Comparison of ENCODE assay signal across 16 mouse cellular contexts in the genomic region with DNA sequence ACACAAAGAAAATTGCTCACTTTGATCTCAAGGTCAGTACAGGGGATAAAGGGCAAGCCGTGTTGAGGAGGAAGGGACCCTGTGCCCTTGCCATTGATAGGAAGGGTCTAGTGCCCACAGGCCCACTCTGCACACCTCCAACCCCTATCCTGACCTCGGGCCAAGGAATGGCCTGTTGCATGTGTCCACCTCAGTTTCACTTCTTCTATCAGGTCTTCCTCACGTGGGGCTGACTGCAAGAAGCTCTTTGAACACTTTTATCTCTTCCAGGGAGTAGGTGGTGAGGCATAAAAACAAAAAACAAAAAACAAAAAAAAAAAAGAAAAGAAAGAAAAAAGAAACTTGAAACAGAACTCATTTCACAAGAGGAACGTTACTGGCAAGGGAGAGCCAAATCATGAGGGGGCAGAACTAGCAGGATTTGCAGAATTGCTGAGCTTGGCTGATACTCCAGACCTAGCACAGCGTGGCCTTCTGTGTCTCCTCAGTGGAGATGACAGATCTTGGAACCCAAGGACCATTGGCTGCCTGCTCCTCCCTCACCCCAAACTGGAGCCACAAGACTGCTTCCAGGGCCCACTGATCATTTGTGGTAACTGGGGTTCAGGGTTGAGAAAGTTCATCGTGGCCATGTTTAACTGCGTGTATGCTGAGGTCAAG.
DNase-seq lines count a peak whose midpoint lies in the region; ATAC-seq and TF ChIP-seq lines count a peak whose summit lies in the region.
"Had no signal": no experiment of that assay in that cellular context is flagged by ENCODE, and none has a peak within 500 bp of the region (broad histone marks: within the 10 kb centered on the region; RNA-seq: fewer than 3 reads in every experiment).

No protein-coding gene starts in this region.

- no peak for ATAC-seq in cerebellum, adult (ENCODE audit: insufficient number of reproducible peaks, low FRiP score, low TSS enrichment)
- ATAC-seq: inflammation-experienced regulatory T-cells, adult 6 months had no signal

- peak; percentile 22 to 34 for DNase-seq in cerebellum, postnatal 10 days
- DNase-seq in kidney, adult 2 months: peak; percentile 41
- DNase-seq in kidney, adult 9 months: no peak
- DNase-seq in 416B (ENCODE audit: low read depth): peak; percentile 17
- DNase-seq in heart, postnatal 25 days (ENCODE audit: low spot score): peak; percentile 29
- no peak for DNase-seq in thymus, adult 18-20 months
- no peak for DNase-seq in Muller cell, postnatal 12 days (ENCODE audit: inconsistent ontology term)
- DNase-seq: gastrocnemius, postnatal 14 days; liver; lung, postnatal 36 days; retina, postnatal 1 day; thymus, postnatal 25 days had no signal

- TF ChIP-seq POLR2A in kidney, adult 2 months (IDR thresholded peaks at IDR 0.05; ENCODE audit: low read depth, low read length): no peak

- intact Hi-C loops in heart, postnatal 25 days (cut with DNase I): no loop called here

- TF ChIP-seq CTCF in kidney, adult 2 months (conservative IDR thresholded peaks at IDR 0.05; ENCODE audit: insufficient read depth, insufficient read length, low read depth, low read length): no peak

- H3K36me3 ChIP-seq in kidney, adult 2 months (ENCODE audit: control insufficient read depth, insufficient read depth, low read length): no peaks in the 10 kb centered on the region
- H3K36me3 ChIP-seq: embryonic facial prominence, embryonic 12.5 days; stomach, embryonic 15.5 days had no signal

- 73% methylated on average over 7 of the region's 7 CpGs for WGBS in kidney, adult 2 months

- no peaks in the 10 kb centered on the region for H3K4me1 ChIP-seq in kidney, adult 2 months (ENCODE audit: control insufficient read depth, insufficient read depth, low read length)
- H3K4me1 ChIP-seq: embryonic facial prominence, embryonic 12.5 days; stomach, embryonic 15.5 days had no signal

- H3K27me3 ChIP-seq in kidney, adult 2 months (replicated peaks; ENCODE audit: control insufficient read depth, insufficient read depth, low read length): no peaks in the 10 kb centered on the region
- H3K27me3 ChIP-seq: embryonic facial prominence, embryonic 12.5 days; stomach, embryonic 15.5 days had no signal

- no peak overlapping the region for H3K27ac ChIP-seq in kidney, adult 2 months (ENCODE audit: insufficient read depth, low read depth, low read length)
- H3K27ac ChIP-seq: embryonic facial prominence, embryonic 12.5 days; stomach, embryonic 15.5 days had no signal

- no peak overlapping the region for H3K4me3 ChIP-seq in kidney, adult 2 months (ENCODE audit: insufficient read depth, low read depth, low read length)
- H3K4me3 ChIP-seq: embryonic facial prominence, embryonic 12.5 days; stomach, embryonic 15.5 days had no signal

Comparison
In these comparisons a context has a peak if more than half of its experiments do, and no peak if none do; other contexts are left out.
1. DNase-seq: peak in cerebellum, postnatal 10 days (2 of 2), kidney, adult 2 months (single experiment), 416B (single experiment) and heart, postnatal 25 days (single experiment); none in kidney, adult 9 months (single experiment), thymus, adult 18-20 months (0 of 2) and Muller cell, postnatal 12 days (single experiment).